Mouse (Mus musculus): Measurements from ENCODE around the gene Arf6. TPM values are rescaled to one million over a fixed set of nuclear protein-coding genes. Genes with fewer than 3 reads are reported as not detected.

Gene Arf6
- polyA plus RNA-seq, 1 experiment, result 78.0 TPM

DNA sequence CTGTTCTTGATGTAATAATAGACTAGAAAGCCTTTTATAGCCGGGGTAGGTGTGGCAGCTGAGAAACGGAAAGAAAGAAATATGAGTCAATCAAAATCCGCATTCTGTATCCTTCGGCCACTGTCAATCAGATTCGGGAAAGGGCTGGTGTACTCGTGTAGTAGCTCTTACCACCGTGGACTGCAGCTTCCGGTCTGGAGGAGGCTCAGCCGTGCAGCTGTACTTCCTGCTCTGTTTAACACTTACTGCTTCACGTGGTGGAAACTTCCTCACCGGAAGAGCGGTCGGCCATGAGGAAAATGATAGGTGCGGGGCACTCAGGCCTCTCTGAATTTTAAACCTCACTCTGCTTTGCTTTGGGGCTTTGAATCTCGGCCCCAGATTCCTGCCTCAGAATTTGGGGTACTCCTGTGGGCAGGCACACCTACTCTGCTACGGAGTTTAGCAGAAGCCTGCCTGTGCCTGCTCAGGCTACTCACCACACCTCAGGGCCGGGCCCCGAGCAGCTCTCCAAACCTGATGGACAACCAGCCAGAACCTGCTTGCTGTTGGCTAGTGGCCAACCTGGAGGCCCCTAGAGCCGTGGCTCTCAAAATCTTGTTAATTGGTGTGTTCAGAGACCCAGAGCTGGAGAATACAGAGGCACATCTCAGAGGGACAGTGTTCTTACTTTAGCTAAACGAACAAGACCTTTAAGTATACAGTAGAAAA is 51.0 kb downstream of the Arf6 start:
- H3K9ac ChIP-seq (ENCODE audit: low read depth, poor library complexity, severe bottlenecking), result no peak overlapping the region
- no peak for TF ChIP-seq EP300 (IDR thresholded peaks at IDR 0.05; ENCODE audit: insufficient read depth, low read depth, low read length)

More for the DNA sequence above, 51.0 kb downstream of the Arf6 start:
- Histone ChIP-seq H3K4me3 (ENCODE audit: low read depth, low read length) (no peak overlapping the region), H3K36me3 (ENCODE audit: control insufficient read depth, insufficient read depth, low read length, poor library complexity, severe bottlenecking) (no peaks in the 10 kb centered on the region), H3K27ac (ENCODE audit: insufficient read depth, low read length) (no peak overlapping the region), H3K9me3 (replicated peaks; ENCODE audit: control insufficient read depth, insufficient read depth, low read length, poor library complexity, severe bottlenecking) (no peaks in the 10 kb centered on the region), H3K27me3 (ENCODE audit: control insufficient read depth, insufficient read depth, low read length, poor library complexity, severe bottlenecking) (no peaks in the 10 kb centered on the region), H3K4me1 (ENCODE audit: control insufficient read depth, insufficient read depth, low read length) (no peaks in the 10 kb centered on the region)

Other genes with a start within 250 kb of the Arf6 start
- gene Rps29, start 213.0 kb upstream of the Arf6 start, polyA plus RNA-seq (2011; ENCODE audit: insufficient read depth, insufficient read length, low read depth, missing spikeins), result 1,335 and 1,350 TPM in 2 replicates
- 7.5 and 10.3 TPM in 2 replicates for gene Lrr1, start 203.3 kb upstream of the Arf6 start, polyA plus RNA-seq (2011; ENCODE audit: insufficient read depth, insufficient read length, low read depth, missing spikeins)
- 699 and 714 TPM in 2 replicates for gene Rpl36al, start 188.1 kb upstream of the Arf6 start, polyA plus RNA-seq (2011; ENCODE audit: insufficient read depth, insufficient read length, low read depth, missing spikeins)
- gene Mgat2, start 188.0 kb upstream of the Arf6 start, polyA plus RNA-seq (2011; ENCODE audit: insufficient read depth, insufficient read length, low read depth, missing spikeins), result 23.9 and 24.8 TPM in 2 replicates
- gene Gm49383, start 175.0 kb upstream of the Arf6 start, polyA plus RNA-seq (2011; ENCODE audit: insufficient read depth, insufficient read length, low read depth, missing spikeins), result 15.1 and 15.4 TPM in 2 replicates
- gene Dnaaf2, start 173.7 kb upstream of the Arf6 start, polyA plus RNA-seq (2011; ENCODE audit: insufficient read depth, insufficient read length, low read depth, missing spikeins), result 3.7 and 4.6 TPM in 2 replicates
- gene Gm49384, start 167.9 kb upstream of the Arf6 start, polyA plus RNA-seq (2011; ENCODE audit: insufficient read depth, insufficient read length, low read depth, missing spikeins), result 27.7 and 32.7 TPM in 2 replicates
- 26.6 and 27.8 TPM in 2 replicates for gene Pole2, start 144.0 kb upstream of the Arf6 start, polyA plus RNA-seq (2011; ENCODE audit: insufficient read depth, insufficient read length, low read depth, missing spikeins)
- gene Klhdc1, start 131.0 kb upstream of the Arf6 start, polyA plus RNA-seq (2011; ENCODE audit: insufficient read depth, insufficient read length, low read depth, missing spikeins), result 2.0 and 3.3 TPM in 2 replicates
- 65.1 and 68.2 TPM in 2 replicates for gene Klhdc2, start 75.5 kb upstream of the Arf6 start, polyA plus RNA-seq (2011; ENCODE audit: insufficient read depth, insufficient read length, low read depth, missing spikeins)
- gene Nemf, start 15.0 kb upstream of the Arf6 start, polyA plus RNA-seq (2011; ENCODE audit: insufficient read depth, insufficient read length, low read depth, missing spikeins), result 75.0 and 79.1 TPM in 2 replicates
- not detected in 2 replicates for gene Gm9887, start 308 bp downstream of the Arf6 start, polyA plus RNA-seq (2011; ENCODE audit: insufficient read depth, insufficient read length, low read depth, missing spikeins)
- 12.3 and 12.4 TPM in 2 replicates for gene Vcpkmt, start 210.9 kb downstream of the Arf6 start, polyA plus RNA-seq (2011; ENCODE audit: insufficient read depth, insufficient read length, low read depth, missing spikeins)

Measured in ES-Bruce4 (cell line).